Mouse (Mus musculus): ENCODE results near the gene Vat1l. TPM values are rescaled to one million over a fixed set of nuclear protein-coding genes. Genes with fewer than 3 reads are reported as not detected.

The Vat1l gene
- polyA plus RNA-seq, 2 experiments from 2014 or later, result 0.12 TPM; not detected in 1

GRCm38 (mm10) chr8:114399273-114399672 is 193.9 kb downstream of the Vat1l start:
- ATAC-seq, result no peak

DNA sequence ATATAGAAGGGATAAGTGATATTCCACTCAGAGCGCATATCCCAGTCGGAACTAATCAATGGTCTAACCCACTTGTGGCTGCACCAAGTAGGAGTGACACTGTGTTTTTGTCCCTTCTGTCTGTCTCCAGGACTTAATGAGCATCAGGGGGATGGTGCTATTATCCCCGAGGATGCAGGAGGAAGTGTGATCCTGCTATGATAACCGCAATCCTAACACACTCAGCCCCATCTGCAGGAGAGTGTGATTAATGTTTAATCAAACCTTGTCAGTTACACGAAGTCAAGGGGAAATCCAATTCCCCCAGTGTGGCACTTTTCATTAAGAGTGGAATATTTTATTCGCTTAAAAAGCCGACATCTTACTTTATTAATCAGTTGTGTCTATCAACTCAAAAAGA is 196.3 kb downstream of the Vat1l start:
- no peak for ATAC-seq

DNA sequence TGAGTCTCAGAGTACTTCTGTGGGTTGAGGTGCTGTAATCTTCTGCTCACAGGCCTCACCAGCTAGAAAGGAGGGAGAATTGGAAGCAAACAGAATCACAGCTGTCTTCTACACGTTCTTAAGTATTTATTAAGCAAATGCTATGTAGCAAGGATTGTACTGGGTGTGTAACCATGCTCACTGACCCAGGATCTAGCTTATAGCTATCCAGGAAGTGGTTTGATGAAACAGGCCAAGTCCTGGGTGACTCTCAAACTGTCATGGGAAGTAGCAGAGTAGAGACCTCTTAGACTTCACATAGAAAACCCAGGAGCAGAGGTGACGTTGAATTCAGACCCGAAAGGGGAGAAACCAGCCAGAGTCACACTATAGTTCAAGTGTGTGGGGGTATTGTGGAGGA is 206.0 kb downstream of the Vat1l start:
- no peak for ATAC-seq

GRCm38 (mm10) chr8:114417786-114418185 is 212.4 kb downstream of the Vat1l start, which contains the start of gene Clec3a:
TSS of gene Clec3a (plus strand) at chr8:114418086.
- ATAC-seq, result no peak

GRCm38 (mm10) chr8:114418486-114418885 is 213.1 kb downstream of the Vat1l start:
- ATAC-seq, result no peak

DNA sequence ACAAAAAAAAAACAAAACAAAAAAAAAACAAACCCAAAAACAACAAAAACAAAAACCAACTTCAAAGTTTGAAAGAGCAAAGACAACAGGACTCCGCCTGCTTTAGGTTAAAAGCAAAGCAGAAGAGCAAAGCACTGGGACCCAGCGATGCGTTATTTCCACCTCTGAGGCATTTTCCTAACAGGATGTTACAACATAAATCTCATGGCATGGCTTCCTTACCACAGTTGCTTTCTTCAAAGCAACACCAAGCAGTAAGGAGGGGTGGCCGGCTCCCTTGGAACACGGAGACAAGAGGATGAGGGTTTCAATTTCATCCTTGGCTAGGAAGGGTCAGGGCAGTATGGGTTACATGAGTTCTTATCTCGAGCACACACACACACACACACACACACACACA is 213.5 kb downstream of the Vat1l start:
- no peak for ATAC-seq

- ATAC-seq, result no peak
These were observed 216.1 kb downstream of the Vat1l start for GRCm38 (mm10) chr8:114421544-114421943.

Other genes with a start within 250 kb of the Vat1l start
- 10 to 100 TPM; 10.3 to 10.6 TPM for gene Nudt7, start 72.1 kb upstream of the Vat1l start, polyA plus RNA-seq (2017; shearing (Covaris generic))
- gene Clec3a, start 212.5 kb downstream of the Vat1l start, polyA plus RNA-seq (2017; shearing (Covaris generic)), result not detected
- gene Wwox, start 234.0 kb downstream of the Vat1l start, polyA plus RNA-seq (2017; shearing (Covaris generic)), result 10 to 100 TPM in 1 of 2 experiments, 1 to 10 TPM in 1; 9.2 to 11.6 TPM